Mouse (Mus musculus) gastrocnemius, postnatal 36 days (tissue): Measurements from ENCODE around the gene Snapc1. TPM values are rescaled to one million over a fixed set of nuclear protein-coding genes. Genes with fewer than 3 reads are reported as not detected.
A peak's percentile ranks its signal among the peaks of the same experiment; 100 is the strongest.

Source experiments
- DNase-seq, 2 experiments: peaks; one replicate each; pipeline ENCODE4 v3.0.0; 2022
- intact Hi-C: fragments of 180-260 bp; cut with DNase I; formaldehyde crosslinking; loops from one replicate; pipeline ENCODE4 v1.15.1; 2025
- long read RNA-seq, 2 experiments: library from polyadenylated mRNA; stranded (forward); transcript quantifications; one replicate each; pipeline ENCODE4 v2.0.0; 2021
- total RNA-seq, 2 experiments: library from RNA; stranded (reverse); gene quantifications; 2 replicates each; pipeline ENCODE4 v1.2.3; 2021

Gene Snapc1
- 1 to 10 TPM; 3.8 to 5.3 TPM for total RNA-seq
- long read RNA-seq, experiment 1, full-length matches to known transcripts, result 5 of 9 reads
- long read RNA-seq, experiment 1, partial matches to known transcripts, result 4 of 9 reads
- long read RNA-seq, experiment 1, other reads (novel, unspliced or antisense), result 0 of 9 reads
- long read RNA-seq, experiment 2, full-length matches to known transcripts, result 4 of 5 reads
- long read RNA-seq, experiment 2, partial matches to known transcripts, result 0 of 5 reads
- long read RNA-seq, experiment 2, other reads (novel, unspliced or antisense), result 1 of 5 reads

DNA sequence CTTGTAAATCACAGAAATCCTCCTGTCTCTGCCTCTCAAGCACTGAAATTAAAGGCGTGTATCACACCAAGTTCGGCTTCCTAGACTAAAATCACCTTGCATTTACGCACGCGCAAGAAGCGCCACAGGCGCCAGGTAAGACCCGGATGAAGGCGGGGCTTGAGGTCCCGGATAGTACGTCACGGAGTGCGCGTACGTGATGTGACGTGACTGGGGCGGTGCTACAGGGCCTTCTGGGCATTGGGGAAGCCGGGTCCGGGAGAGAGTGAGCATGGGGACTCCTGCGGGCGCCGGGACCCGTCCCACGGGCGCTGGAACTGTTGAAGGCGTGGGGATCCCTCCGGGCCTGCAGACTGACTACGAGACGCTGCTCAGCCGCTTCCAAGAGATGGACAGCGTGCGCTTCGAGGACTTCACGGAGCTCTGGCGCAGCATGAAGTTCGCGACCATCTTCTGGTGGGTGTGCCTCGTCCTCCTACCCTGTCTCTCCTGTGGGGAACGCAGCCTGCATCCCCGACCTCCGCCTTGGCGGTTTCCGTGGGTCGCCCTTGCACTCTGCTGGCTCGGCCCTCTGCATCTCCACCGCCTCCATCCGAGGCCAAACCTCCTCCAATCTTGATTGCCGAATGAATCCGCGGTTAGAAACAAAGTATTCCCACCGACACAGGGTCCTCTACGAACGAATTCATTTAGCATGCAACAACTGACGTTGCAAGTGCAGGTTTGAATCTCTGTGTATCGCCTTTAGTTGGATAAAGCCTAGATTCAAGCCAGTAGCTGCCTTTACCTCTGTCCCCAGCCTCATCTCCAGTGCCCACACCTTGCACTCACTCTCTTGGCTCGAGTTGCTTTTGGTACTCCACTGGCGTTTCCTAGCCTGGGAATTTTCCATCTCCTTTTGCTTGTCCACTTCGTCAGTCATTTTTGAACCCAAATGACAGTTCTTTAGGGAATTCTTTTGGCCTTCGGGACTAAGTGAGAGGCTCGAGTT, at the start of gene Snapc1:
TSS of gene Snapc1 (plus strand) at position 191 of the 991 bp plus-strand sequence.
- peak; percentile 92 to 94 for DNase-seq
- intact Hi-C loops, result loop anchor here (5.0 to 10.0 kb wide), 2 partner anchors 57 to 1200 kb away; no protein-coding TSS in a partner anchor

DNA sequence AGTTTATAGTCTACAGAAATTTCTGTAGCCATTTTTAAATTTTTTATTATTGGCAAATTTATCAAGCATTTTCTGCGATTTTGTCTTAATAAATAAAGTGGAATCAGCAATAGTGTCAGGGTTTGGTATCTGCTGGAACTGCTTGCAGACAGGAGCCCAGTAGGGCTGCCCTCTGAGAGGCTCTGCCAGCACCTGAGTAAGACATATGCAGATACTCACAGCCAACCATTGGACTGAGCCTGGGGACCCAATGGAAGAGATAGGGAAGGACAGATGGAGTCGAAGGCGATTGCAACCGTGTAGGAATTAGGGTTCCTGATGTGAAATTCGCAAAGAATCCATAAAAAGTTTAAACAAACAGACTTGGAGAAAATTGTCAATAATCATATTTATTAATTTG, 45.8 kb upstream of the Snapc1 start:
- no peak for DNase-seq
- intact Hi-C loops, result no loop called here

DNA sequence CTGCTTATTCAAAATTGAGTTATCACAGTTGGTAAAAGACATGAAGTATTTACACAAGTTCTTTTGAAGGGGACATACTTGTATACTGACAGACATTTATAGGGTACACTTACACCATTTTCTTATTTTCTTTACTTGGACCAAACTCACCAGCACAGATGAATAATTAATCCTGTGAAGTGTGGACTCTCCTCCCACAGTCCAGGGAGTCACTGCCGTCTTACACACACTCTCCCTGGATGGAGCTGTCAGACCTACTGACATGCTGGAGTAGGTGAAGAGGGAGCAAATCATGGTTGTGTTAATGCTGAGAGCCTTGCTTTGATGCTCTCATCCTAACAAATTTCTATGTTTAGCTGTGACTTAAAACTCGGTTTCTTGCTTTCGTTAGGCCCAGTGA, 34.0 kb upstream of the Snapc1 start:
- intact Hi-C loops, result no loop called here
- no peak for DNase-seq

DNA sequence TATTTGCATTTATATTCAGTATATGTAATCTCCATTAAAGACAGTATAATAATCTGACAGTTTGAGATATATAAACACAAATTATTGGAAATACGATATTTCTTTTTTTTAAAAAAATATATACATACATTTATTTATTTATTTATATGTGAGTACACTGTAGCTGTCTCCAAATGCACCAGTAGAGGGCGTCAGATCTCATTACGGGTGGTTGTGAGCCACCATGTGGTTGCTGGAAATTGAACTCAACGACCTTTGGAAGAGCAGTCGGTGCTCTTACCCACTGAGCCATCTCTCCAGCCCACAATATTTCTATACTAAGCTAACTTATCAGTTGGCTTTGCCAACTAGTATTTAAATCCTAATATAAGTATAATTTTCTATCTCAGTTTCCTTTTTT, 33.0 kb upstream of the Snapc1 start:
- no peak for DNase-seq
- intact Hi-C loops, result no loop called here

DNA sequence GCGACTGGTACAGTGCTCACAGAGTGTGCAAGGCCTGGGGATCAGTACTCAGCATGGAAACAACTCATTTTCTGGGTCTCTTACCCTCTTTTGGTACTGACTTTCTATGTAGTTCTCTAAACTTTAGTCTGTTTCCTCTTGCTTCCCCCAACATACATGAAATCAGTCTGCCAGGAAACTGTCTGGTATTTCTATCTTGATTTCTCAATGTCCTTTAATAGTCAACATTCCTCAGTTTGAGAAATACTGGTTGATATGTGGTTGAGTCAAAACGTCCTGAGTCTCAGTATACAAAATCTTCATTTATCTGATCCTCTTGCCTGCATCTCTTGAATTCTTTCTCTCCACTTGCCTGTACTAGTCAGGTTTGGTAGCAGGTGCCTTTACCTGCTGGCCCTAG, 29.8 kb upstream of the Snapc1 start:
- no peak for DNase-seq
- intact Hi-C loops, result no loop called here

DNA sequence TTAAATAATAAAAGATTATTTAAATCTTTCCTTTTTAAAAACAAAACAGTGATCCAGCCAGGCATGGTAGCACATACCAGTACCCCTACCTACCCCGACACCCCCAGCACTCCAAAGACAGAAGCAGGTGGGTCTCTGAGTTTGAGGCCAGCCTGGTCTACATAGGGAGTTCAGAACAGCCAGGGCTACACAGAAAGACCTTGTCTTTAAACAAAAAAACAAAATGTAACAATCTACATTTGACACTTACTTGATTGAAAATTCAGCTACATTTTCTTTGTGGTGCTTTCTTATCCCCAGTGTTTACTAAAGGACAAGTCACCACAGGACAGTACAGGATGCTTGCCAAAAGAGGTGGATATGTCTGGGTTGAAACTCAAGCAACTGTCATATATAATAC, 26.9 kb upstream of the Snapc1 start, which contains the start of gene Gm49321:
TSS of gene Gm49321 (plus strand) at position 301 of the 400 bp plus-strand sequence.
- DNase-seq, result no peak
- intact Hi-C loops, result no loop called here

DNA sequence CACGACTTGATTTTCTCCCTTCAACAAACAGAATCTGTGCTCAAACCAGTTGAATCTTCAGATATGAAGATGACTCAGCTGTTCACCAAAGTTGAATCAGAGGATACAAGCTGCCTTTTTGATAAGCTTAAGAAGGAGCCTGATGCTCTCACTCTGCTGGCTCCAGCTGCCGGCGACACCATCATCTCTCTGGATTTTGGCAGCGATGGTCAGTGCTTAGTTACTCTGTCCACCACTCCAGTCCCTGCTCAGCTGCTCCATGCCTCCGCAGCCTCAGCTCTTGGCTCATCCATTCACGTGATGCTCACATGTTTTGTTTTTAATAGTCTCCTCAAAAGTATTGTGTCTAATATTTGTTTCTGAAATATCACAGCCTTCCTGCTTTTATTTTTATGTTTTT, 24.7 kb upstream of the Snapc1 start:
- intact Hi-C loops, result no loop called here
- DNase-seq, result no peak

DNA sequence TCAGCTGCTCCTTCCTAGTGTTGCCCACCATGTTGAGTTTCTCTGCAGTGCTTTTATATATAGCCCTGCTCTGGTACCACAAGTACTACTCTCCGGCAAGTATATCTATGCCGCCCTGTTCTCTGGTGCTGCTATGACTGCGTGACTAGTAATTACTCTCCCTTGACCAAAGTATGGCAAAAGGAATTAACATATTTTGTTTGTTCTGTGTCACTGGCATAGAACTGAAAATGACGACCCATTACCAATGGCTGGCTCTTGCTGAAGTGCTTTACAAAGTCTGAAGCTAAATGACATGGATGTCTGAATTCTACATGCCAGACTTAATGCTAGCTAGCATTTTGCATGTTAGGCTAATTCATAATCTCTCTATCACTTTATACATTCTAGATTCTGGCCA, 15.9 kb upstream of the Snapc1 start:
- intact Hi-C loops, result no loop called here
- no peak for DNase-seq

DNA sequence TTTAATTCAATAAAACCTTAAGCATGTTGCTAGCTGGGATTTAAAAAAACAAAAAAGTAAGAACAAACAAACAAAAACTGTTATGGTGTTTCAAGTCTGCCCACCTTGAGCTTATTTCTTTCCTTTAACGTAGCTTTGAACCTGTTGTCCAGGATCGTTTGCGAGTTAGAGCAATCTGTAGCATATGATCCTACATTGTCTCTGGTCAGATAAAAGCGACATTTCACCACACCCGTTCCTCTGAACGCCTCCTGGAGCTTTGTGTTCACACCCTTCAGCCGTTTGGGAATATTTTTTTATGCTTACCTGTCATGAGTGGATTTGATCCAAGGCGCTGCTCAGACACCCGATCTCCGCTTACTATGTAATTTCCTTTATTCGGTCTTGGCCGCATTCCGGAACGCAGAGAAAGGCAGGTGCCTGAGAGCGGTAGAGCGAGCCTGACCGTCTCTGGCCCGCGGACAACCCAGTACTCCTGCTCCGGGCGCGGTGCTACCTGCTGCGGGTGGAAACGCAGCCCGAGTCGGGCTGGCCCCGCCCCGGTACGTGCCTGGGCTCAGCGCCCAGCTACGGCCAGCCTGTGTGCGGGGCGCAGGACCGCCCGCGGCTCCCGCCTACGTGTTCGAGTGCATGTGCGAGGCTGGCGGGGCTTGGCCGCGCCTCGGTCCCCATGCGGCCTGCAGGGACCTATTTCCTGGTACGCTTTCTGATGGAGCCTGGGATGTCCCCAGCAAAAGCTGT, 14.8 kb upstream of the Snapc1 start:
- DNase-seq, result peak in 1 of 2 experiments; percentile 26
- intact Hi-C loops, result no loop called here

DNA sequence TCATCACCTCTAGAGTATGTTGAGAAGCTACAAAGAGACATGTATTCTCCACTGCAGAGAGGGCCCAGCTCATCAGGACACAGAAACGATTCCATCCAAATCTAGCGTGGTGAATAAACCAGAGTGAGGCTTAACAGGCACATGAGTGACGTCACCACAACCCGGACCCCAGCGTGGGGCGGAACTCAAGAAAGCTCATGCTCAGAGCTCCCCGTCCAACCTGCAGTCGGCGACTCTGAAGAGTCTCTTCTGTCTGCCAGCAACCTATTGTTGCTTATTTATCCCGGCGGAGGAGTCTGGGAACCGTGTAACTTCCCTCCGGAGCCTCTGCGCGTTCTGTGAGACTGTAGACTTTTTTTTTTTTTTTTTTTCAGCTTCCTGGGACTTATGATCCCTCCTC, 11.4 kb upstream of the Snapc1 start:
- intact Hi-C loops, result no loop called here
- no peak for DNase-seq

DNA sequence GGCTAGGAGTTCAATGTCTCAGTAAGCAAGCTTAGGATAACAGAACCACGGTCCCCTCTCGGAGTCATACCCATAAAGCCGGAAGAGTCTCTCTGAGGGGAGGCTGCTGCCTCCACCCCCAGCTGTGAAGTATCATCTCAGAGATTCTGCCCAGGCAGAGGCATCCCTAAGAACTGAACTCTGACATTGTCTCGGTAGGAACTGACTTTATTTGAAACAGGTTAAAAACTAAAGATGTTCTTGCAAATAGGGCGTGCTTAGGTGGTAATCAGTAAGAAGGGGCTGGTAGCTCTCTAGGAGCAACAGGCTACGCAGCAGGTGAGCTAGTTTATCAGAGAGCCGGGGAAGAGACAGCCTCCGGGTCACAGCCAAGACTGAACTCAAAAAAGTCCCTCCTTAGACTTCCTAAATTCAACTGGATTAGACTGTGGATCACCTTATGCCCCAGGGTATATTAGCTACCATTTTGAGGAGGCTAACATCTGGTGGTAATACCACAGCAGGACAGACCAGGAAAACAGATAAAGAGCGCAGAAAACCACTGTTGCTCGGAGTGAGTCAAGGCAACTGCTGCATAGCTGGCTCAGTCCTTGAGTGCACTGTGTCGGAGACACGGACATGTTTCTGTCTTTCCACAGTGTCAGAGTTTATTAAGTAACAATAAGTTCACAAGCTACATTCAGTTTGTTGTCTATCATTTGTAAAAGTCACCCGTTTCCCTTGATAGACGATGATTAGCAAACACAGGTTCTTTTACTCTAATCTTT, 10.7 kb upstream of the Snapc1 start:
- intact Hi-C loops, result no loop called here
- no peak for DNase-seq

DNA sequence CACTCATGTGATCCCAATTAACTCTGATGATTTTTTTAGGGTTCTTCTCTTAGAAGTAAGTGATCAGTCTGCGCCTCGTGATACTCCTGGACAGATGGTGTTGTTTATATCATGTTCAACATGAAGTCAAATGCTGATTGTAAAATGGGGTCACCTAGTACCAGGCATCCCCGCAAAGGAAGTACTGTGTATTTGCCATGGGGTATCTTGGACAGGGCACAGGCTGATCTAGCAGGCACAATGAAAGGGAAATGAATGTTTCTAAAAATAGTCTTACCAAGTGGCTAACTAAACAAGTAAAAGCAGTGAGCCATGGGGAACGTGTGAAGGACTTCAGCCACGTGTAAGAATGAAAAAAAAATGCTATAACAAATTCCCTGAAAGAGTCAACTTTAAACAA, 9.5 kb upstream of the Snapc1 start:
- DNase-seq, result no peak
- intact Hi-C loops, result no loop called here

DNA sequence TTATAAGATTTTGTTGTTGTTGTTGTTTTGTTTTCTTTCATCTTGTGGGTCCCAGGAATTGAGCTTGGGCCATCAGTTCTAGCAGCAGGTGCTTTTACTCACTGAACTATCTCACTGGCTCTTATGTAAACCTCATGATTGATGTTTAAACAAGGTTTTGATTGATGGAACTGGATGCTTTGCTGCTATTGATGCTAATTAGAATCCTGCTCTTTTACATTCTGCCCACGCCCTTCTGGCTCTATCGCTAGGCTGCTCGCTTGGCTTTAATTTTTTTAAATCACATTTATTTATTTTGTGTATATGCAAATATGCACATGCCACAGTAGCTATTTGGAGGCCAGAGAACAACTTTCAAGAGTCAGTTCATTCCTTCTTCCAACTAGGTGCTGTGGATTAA, 6.6 kb upstream of the Snapc1 start:
- intact Hi-C loops, result no loop called here
- no peak for DNase-seq

DNA sequence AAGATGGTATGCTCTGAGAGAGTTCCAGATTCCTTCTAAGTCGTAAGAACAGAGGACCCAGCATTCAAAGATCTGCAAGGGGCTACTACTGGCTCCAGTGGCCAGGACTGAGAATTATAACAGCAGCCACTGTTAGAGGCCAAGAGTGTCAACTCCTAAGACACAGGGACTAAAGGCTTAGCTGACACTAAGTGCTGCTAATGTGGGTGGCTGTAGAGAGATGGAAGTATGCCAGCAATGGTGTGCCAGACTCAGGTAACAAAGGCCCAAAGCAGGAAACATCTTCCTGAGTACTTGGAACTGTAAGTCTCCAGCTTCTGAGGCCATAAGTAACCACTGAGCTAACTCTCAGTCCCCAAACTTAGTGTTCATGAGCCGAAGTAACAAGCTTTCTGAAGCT, 5.5 kb upstream of the Snapc1 start:
- DNase-seq, result no peak
- intact Hi-C loops, result no loop called here

DNA sequence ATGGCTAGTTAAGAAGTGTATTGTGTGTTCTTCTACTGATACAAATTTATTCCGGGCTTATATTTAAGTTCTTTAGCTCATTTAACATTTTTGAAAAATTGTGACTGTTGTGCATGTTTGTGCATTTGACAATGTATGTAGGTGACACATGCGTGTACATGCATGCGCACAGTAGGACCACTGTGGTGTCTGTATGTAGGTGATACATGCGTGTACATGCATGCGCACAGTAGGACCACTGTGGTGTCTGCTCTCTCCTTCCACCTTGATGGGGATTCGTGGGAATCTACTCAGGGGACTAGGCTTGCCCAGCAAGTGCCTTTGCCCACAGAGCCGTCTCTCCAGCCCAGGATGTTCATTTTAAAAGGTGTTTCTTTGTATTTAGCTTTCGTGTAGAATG, 4.9 kb downstream of the Snapc1 start:
- intact Hi-C loops, result loop anchor here (10.0 kb wide), 1 partner anchor 1204 kb away; no protein-coding TSS in a partner anchor

DNA sequence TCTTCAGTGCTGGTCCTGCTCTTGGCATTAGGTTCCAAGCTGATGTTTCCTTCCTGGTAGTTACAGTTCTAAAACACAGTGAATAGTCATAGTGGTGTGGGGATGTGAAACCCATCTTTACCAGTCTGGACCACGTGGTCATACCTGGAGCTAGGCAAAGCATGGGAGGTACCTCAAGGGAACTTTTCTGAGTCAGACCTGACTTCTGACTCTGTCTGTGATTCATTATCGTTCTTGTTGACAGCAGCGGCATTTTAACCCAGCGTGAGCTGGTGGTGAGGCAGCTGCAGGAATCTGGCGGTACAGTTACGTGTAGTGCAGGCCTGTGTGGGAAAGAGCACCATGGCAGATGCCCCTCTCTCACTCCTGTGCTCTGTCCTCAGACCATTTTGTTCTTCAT, 10.3 kb downstream of the Snapc1 start:
- DNase-seq, result no peak
- intact Hi-C loops, result no loop called here

More for the DNA sequence above, 4.9 kb downstream of the Snapc1 start:
- no peak for DNase-seq

DNA sequence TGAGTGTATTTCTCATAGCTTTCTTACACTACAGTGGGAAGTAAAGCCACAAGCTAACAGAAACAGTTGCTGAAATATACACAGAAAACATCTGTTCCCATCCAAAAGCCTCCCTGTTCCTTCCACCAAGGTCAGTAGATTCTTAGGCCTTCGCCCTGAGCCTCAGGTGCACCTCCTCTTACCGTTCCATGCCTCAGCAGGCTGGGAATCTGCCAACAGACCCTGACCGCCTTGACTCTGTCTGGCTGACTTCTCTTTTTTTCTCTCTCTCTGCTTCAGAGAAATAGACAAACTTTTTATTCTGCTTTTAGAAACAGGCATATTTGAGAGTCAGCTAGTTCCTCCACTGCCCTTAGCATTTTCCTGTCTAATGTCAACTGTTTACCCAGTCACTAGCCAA, 13.9 kb downstream of the Snapc1 start:
- no peak for DNase-seq
- intact Hi-C loops, result no loop called here

DNA sequence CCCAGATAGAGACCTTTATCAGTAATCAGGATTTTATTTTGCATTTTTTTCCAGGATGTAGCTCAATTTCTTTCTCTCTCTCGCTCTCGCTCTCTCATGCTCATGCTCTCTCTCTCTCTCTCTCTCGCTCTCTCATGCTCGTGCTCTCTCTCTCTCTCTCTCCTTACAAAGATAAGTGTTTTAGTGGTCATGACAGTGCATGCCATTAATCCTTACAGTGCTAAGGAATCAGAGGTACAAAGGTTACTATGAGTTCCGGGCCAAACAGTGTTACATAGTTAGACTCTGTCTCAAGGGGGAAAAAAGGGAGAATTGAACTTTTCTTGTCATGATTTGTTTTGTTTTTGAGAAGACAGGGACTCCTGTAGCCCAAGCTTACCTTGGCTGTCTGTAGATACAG, 15.4 kb downstream of the Snapc1 start:
- intact Hi-C loops, result no loop called here
- DNase-seq, result no peak

DNA sequence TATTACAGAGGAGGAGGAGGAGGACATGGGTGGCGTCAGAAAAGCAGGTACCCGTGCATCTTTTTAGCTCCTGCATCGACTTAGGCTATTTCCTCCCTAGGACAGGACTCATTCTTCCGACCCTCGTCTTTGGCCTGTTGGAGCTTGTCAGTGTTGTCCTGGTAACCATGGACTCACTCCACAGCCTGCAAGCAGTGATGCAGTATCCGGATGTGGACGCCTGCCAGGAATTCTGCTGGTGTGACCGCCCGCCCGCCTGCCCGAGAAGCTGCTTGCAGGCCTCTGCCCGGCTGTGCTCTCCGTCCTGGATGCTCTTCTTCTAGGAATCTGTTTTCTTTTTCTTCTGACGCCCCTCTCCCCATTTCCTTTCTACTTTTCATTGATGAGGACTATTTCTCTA, 18.3 kb downstream of the Snapc1 start:
- intact Hi-C loops, result no loop called here
- peak in 1 of 2 experiments; percentile 19 for DNase-seq

DNA sequence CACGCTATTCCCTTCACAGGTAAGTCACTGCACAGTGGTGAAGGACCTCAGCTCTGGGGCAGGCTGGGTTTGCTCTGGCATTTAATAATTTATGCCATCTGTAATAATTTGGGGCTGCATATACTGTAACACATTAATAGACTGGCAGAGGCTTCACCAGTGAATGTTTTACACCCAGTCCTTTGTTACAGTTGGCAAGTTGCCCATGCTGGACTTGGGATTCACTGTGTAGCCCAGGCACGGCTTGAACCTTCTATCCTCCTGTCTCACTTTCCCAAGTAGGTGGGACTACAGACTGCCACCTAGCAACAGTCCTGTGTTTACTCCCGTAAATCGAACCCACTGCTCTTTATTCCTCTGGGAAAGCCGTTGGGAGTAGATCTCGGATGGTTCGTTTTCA, 22.0 kb downstream of the Snapc1 start:
- intact Hi-C loops, result no loop called here

More for the DNA sequence above, 22.0 kb downstream of the Snapc1 start:
- no peak for DNase-seq
